Mouse (Mus musculus) heart, embryonic 14.5 days (tissue): ENCODE data around the gene Insig1. TPM values are rescaled to one million over a fixed set of nuclear protein-coding genes. Genes with fewer than 3 reads are reported as not detected.

Source experiments
- ATAC-seq: fragments of 200-750 bp; cut with Nextera tagmentation; 2 replicates; pipeline ENCODE4 v1.8.0; 2017; ENCODE audit warnings: low read depth, moderate TSS enrichment; ENCODE audit not compliant: insufficient number of reproducible peaks, insufficient read depth, low FRiP score
- H3K27ac ChIP-seq, 2 experiments: fragments of 200-500 bp in 1 of 2; fragments of 300-500 bp in 1 of 2; sonication (generic) in 1 of 2; replicated peaks in 1 of 2; 2 replicates each; pipeline ENCODE4 v1.5.1; 2012 to 2014; ENCODE audit warnings: low read depth in 2 of 2, low read length in 2 of 2, control low read depth in 1 of 2, mild to moderate bottlenecking in 1 of 2, mixed read lengths in 1 of 2; ENCODE audit not compliant: control insufficient read depth in 1 of 2, insufficient read depth in 1 of 2
- H3K27me3 ChIP-seq: fragments of 300-500 bp; sonication (generic); 2 replicates; pipeline ENCODE4 v1.6.1; 2014; ENCODE audit warnings: mild to moderate bottlenecking, low read length, control low read depth; ENCODE audit not compliant: control insufficient read depth, insufficient read depth
- H3K36me3 ChIP-seq: fragments of 300-500 bp; sonication (generic); 2 replicates; pipeline ENCODE4 v1.6.1; 2014; ENCODE audit warnings: mild to moderate bottlenecking, control low read depth, low read length, mixed read lengths; ENCODE audit not compliant: control insufficient read depth, insufficient read depth
- H3K4me1 ChIP-seq, 2 experiments: fragments of 200-500 bp in 1 of 2; fragments of 300-500 bp in 1 of 2; sonication (generic) in 1 of 2; 2 replicates each; pipeline ENCODE4 v1.6.1; 2012 to 2014; ENCODE audit warnings: low read length in 2 of 2, control low read depth in 1 of 2, mixed read lengths in 1 of 2; ENCODE audit not compliant: control insufficient read depth in 2 of 2, insufficient read depth in 2 of 2
- H3K4me2 ChIP-seq: fragments of 300-500 bp; sonication (generic); 2 replicates; pipeline ENCODE4 v1.6.1; 2014; ENCODE audit warnings: mild to moderate bottlenecking, low read length
- H3K4me3 ChIP-seq, 2 experiments: fragments of 200-500 bp in 1 of 2; fragments of 300-500 bp in 1 of 2; sonication (generic) in 1 of 2; 2 replicates each; pipeline ENCODE4 v1.5.1; 2012 to 2014; ENCODE audit warnings: low read length in 2 of 2, mild to moderate bottlenecking in 2 of 2, control low read depth in 1 of 2, low read depth in 1 of 2, moderate library complexity in 1 of 2; ENCODE audit not compliant: control insufficient read depth in 1 of 2, insufficient read depth in 1 of 2
- H3K9ac ChIP-seq: fragments of 300-500 bp; sonication (generic); 2 replicates; pipeline ENCODE4 v1.6.1; 2014; ENCODE audit warnings: mild to moderate bottlenecking, low read length
- H3K9me3 ChIP-seq: fragments of 300-500 bp; sonication (generic); 2 replicates; pipeline ENCODE4 v1.6.1; 2016; ENCODE audit warnings: low read length, control low read depth; ENCODE audit not compliant: control insufficient read depth
- WGBS: fragments of 180-500 bp; shearing (Covaris S2); extraction: QIAGEN DNeasy Blood & Tissue Kit; methylation state at CpG from one replicate; pipeline ENCODE4 v1.1.7; 2014; 5-methylcytosine and 5-hydroxymethylcytosine counted together
- polyA plus RNA-seq: library from polyadenylated mRNA; unstranded; fragments of >200 nt; fragmentation: Nextera tagmentation; extraction: Ambion mirVana; gene quantifications from 2 replicates; pipeline ENCODE4 v1.2.1, GENCODE M21; 2014

Insig1 gene
- polyA plus RNA-seq, 1 experiment from 2014 or later, result 26.6 TPM

- Histone ChIP-seq H3K4me3 (no peak overlapping the region), H3K4me1 (peaks cover under 1 to 9% of the 10 kb centered on the region in 2 experiments; a peak in 3 of 4 replicates), H3K4me2 (no peak overlapping the region), H3K9me3 (0 out of 2 replicates have a peak, but pooled peaks cover 4% of the 10 kb centered on the region), H3K27ac (no peak overlapping the region), H3K36me3 (no peaks in the 10 kb centered on the region), H3K27me3 (no peaks in the 10 kb centered on the region), H3K9ac (no peak overlapping the region)
- no peak for ATAC-seq
- WGBS, result 27% methylated on average over 2 of the region's 2 CpGs
Measured at GRCm38 (mm10) chr5:28042779-28043178, 28.4 kb upstream of the Insig1 start.

DNA sequence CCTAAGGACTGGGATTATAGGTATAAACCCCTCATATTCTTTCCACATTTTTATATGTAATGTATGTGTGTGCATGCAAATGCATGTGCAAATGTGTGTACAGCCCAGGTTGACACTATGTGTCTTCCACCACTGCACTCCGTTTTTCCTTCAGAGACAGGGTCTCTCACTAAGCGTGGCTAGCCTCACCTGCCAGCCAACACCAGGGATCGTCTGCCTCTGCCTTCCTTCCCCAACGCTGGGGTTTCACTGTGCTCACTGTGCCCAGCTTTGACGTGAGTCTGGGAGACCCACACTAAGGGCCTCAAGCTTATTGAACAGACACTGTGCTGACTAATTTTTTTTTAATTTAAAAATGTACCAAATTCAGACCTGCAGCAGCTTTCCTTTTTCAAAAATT lies 27.8 kb upstream of the Insig1 start:
- no peak overlapping the region for H3K4me2 ChIP-seq
- no peak overlapping the region for H3K4me3 ChIP-seq
- H3K4me1 ChIP-seq, result peaks cover 0 to 3% of the 10 kb centered on the region in 2 experiments; a peak in 2 of 4 replicates
- no peaks in the 10 kb centered on the region for H3K27me3 ChIP-seq
- no peak overlapping the region for H3K27ac ChIP-seq
- 71% methylated on average over 5 of the region's 5 CpGs for WGBS
- ATAC-seq, result no peak
- no peaks in the 10 kb centered on the region for H3K36me3 ChIP-seq
- 0 out of 2 replicates have a peak, but pooled peaks cover 4% of the 10 kb centered on the region for H3K9me3 ChIP-seq
- H3K9ac ChIP-seq, result no peak overlapping the region

DNA sequence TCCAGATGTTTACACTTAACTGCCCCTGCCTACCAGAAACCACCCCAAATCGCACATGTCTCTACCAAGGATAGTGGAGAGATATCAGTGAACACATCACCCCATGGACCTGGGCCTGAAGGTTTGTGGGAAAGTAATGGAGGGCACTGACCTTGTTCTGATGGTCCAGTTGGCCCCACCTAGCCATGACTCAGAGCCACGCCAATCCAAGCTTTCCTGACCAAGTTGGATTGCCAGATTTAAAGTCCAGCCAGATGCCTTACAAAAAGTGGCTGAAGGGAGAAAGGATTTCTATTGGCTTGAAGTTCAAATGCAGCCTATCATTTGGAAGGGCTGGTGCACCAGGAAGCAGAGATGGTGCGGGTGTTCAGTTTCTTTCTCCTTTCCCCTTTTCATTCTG lies 24.2 kb upstream of the Insig1 start:
- H3K9me3 ChIP-seq, result 0 out of 2 replicates have a peak, but pooled peaks cover 4% of the 10 kb centered on the region
- no peak overlapping the region for H3K9ac ChIP-seq
- no peaks in the 10 kb centered on the region for H3K4me1 ChIP-seq
- 80% methylated on average over 3 of the region's 3 CpGs for WGBS
- ATAC-seq, result no peak
- H3K27ac ChIP-seq, result no peak overlapping the region
- no peak overlapping the region for H3K4me2 ChIP-seq
- no peaks in the 10 kb centered on the region for H3K27me3 ChIP-seq
- no peak overlapping the region for H3K4me3 ChIP-seq
- no peaks in the 10 kb centered on the region for H3K36me3 ChIP-seq

DNA sequence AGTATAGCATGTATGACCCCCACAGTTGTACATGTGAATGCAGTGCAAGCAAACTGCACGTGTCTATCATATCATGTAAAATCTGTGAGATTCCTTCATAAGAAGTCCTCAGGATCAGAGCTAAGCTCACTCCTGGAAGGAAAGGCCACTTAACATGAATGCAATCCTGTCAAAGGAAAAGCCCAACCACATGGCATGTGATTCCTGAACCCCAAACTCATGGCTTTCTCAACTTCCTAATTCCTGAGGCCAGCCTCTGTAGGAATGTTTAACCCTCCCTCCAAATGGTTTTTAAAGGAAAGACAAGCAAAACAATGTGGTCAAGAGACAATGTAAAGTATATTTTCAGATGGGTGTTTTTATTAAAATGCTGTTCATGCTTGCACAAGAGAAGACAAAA lies 23.2 kb upstream of the Insig1 start:
- no peaks in the 10 kb centered on the region for H3K4me1 ChIP-seq
- WGBS, result 65% methylated on average over 1 of the region's 1 CpGs

DNA sequence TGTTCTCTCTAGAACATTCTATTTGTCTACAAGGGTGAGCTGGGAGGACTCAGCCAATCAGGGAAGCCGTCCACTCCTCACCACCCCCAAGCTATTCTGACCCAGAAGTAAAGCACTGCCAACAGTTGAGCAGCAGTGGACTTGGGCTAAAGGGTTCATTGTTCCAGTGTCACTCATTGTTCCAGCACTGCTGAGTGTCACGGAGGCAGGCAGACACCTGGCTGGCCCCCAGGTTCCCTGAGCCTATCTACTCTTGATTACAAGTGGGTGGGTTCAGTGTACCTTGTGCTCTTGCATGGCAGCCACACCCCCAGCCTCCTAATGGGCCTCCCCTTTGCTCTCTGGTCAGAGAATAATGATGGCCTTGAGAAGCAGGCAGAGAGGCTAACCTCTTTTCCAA lies 15.7 kb upstream of the Insig1 start:
- ATAC-seq, result no peak
- H3K27ac ChIP-seq, result no peak overlapping the region
- no peak overlapping the region for H3K4me3 ChIP-seq
- H3K9me3 ChIP-seq, result no peaks in the 10 kb centered on the region
- peaks cover under 1 to 2% of the 10 kb centered on the region in 2 experiments; a peak in 3 of 4 replicates for H3K4me1 ChIP-seq
- no peaks in the 10 kb centered on the region for H3K36me3 ChIP-seq
- H3K9ac ChIP-seq, result no peak overlapping the region
- no peaks in the 10 kb centered on the region for H3K27me3 ChIP-seq
- H3K4me2 ChIP-seq, result no peak overlapping the region
- 42% methylated on average over 2 of the region's 2 CpGs for WGBS

More for the DNA sequence above, 23.2 kb upstream of the Insig1 start:
- no peak overlapping the region for H3K4me2 ChIP-seq
- no peak overlapping the region for H3K9ac ChIP-seq
- no peaks in the 10 kb centered on the region for H3K36me3 ChIP-seq
- no peak for ATAC-seq
- no peak overlapping the region for H3K4me3 ChIP-seq
- no peaks in the 10 kb centered on the region for H3K27me3 ChIP-seq
- no peak overlapping the region for H3K27ac ChIP-seq
- H3K9me3 ChIP-seq, result 0 out of 2 replicates have a peak, but pooled peaks cover 4% of the 10 kb centered on the region

- no peaks in the 10 kb centered on the region for H3K9me3 ChIP-seq
- ATAC-seq, result no peak
- H3K4me2 ChIP-seq, result no peak overlapping the region
- H3K27me3 ChIP-seq, result no peaks in the 10 kb centered on the region
- no peak overlapping the region for H3K27ac ChIP-seq
- WGBS, result 71% methylated on average over 3 of the region's 3 CpGs
- peaks cover 6 to 10% of the 10 kb centered on the region in 2 experiments for H3K4me1 ChIP-seq
- no peak overlapping the region for H3K9ac ChIP-seq
- H3K4me3 ChIP-seq, result no peak overlapping the region
- no peaks in the 10 kb centered on the region for H3K36me3 ChIP-seq
Measured at GRCm38 (mm10) chr5:28056877-28057276, 14.3 kb upstream of the Insig1 start.

DNA sequence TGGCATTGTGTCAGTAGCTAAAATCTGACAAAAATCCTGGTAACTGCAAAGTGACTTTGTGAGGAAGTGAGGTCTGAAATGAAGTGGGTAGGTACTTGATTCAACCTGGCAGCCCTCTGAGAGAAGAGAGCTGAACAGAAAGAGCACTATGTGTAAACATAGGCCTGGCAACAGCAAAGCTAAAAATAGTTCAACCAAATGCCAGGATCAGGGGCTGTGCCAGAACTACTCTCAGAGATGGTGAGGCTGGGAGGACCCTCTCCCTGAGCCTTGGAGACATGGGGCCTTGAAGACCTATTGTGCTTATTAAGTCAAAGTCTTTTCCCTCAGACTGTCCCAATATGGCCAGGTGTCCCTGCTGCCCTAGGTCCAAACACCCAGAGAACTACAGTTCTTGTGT lies 10.7 kb upstream of the Insig1 start:
- peaks cover 18 to 21% of the 10 kb centered on the region in 2 experiments for H3K4me1 ChIP-seq
- no peaks in the 10 kb centered on the region for H3K27me3 ChIP-seq
- no peak for ATAC-seq
- no peak overlapping the region for H3K9ac ChIP-seq
- no peaks in the 10 kb centered on the region for H3K36me3 ChIP-seq
- H3K4me3 ChIP-seq, result no peak overlapping the region
- no peaks in the 10 kb centered on the region for H3K9me3 ChIP-seq
- no peak overlapping the region for H3K4me2 ChIP-seq
- peak overlapping the region; percentile 42 to 45; a peak in 3 of 4 replicates for H3K27ac ChIP-seq

- peaks cover 23 to 26% of the 10 kb centered on the region in 2 experiments for H3K4me1 ChIP-seq
- ATAC-seq, result no peak
- no peaks in the 10 kb centered on the region for H3K27me3 ChIP-seq
- 60% methylated on average over 6 of the region's 6 CpGs for WGBS
- H3K4me3 ChIP-seq, result no peak overlapping the region
- H3K36me3 ChIP-seq, result no peaks in the 10 kb centered on the region
- H3K4me2 ChIP-seq, result no peak overlapping the region
- H3K9me3 ChIP-seq, result no peaks in the 10 kb centered on the region
- no peak overlapping the region for H3K9ac ChIP-seq
- peak overlapping the region; percentile 42 to 45 for H3K27ac ChIP-seq
Measured at GRCm38 (mm10) chr5:28061011-28061410, 10.2 kb upstream of the Insig1 start.
